Mouse (Mus musculus) v-Abl transformed pro-B cells (cell line): ENCODE measurements around the gene Olfr263.

ENCODE experiments used
- in situ Hi-C, 2 experiments: fragments of 400-800 bp; cut with MboI; formaldehyde crosslinking; loops; one replicate each; pipeline ENCODE4 v1.15.1; 2025; ENCODE audit not compliant: unreplicated experiment in 2 of 2

Gene Olfr263

GRCm38 (mm10) chr13:21185521-21185920 is 56.1 kb downstream of the Olfr263 start:
- in situ Hi-C loops: no loop called here
